Mouse (Mus musculus) spleen, adult 2 months (tissue): Measurements from ENCODE around the gene Parp16.

Source experiments
- CTCF ChIP-seq: fragments of 200-500 bp; IDR thresholded peaks from 2 replicates; pipeline ENCODE4 v1.5.1; 2011; ENCODE audit warnings: mild to moderate bottlenecking, inconsistent platforms; ENCODE audit not compliant: insufficient read depth, insufficient read length, insufficient replicate concordance; ENCODE audit errors: extremely low read depth
- POLR2A ChIP-seq: fragments of 200-500 bp; IDR thresholded peaks from 2 replicates; pipeline ENCODE4 v1.6.1; 2011; ENCODE audit warnings: low read depth, low read length, inconsistent platforms

- TF ChIP-seq CTCF (no peak), POLR2A (no peak)
Observed at GRCm38 (mm10) chr9:65193214-65193613, 1.9 kb upstream of the Parp16 start.
